Mouse (Mus musculus): ENCODE measurements around the gene Eci1.

Gene Eci1

DNA sequence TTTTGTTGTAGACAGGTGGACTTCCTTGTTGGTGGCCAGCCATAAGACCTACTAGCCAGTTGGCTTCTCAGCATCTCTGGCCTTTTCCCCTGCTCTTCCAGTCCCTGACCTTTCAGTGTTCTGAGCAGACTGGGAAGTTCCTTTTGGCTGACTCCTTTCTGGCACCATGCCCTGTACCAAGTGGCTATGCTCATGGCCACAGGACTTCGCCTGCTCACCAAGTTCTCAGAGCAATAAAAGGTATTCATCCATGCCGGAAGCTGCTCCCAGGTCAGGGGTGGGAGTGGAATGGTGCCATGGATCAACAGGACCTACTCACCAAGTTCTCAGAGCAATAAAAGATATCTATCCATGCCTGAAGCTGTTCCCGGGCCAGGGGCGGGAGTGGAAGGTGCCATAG, 46.1 kb downstream of the Eci1 start:
- no peak for DNase-seq (ENCODE audit: low read depth, low spot score)

DNA sequence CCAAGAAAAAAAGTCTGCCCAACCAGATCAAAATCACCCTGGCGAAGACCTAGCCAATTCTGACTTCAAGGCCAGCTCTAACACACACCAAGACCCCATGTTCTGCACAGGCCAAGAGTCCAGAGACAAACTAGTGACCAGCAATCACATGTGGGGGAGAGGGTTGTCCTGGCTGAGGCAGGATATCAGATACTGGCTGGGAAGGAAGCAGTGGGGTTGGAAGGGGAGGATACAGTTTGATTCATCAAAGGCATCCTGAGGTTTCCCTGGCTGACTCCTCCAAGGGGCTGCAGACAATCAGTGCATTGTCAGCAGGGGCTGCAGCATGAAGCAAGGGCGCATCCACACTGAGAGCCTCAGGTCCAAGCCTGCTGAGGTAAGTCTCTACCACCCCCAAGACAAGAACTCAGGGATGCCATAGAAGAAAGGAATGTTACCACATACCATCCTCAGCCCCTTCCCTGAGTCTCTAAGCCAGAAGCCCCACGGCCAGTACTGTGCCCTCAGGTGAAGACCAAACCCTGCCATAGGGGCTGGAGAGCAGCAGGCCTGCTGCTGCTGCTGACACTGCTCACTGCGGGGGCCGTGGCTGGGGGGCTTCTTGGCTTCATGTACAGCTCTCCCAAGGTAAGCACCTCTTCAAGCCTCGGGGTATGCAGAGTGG, 47.3 kb downstream of the Eci1 start, which contains the start of gene Bricd5:
Gene Bricd5 (plus strand): TSS at position 273 of the 664 bp plus-strand sequence.
- no peak for DNase-seq (ENCODE audit: low read depth, low spot score)

DNA sequence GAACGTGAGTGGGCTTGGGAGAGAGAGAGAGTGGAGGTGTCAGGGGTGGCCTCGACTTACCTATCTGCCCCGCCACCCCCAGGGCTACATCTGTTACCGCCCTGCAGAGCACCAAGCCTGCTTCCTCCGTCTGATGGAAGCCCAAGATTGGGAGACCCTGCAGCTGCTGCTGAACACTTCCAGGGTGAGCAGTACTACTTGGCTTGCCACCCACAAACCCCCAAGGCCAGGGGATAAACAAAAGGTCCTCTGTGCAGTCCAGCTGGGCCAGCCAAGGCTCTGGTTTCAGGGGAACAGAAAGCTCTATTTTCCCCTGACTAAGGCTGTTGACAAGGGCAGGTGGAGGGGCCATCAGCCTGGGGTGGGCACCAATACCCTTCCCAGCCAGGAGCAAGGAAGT, 48.1 kb downstream of the Eci1 start:
- DNase-seq (ENCODE audit: low read depth, low spot score), result no peak

DNA sequence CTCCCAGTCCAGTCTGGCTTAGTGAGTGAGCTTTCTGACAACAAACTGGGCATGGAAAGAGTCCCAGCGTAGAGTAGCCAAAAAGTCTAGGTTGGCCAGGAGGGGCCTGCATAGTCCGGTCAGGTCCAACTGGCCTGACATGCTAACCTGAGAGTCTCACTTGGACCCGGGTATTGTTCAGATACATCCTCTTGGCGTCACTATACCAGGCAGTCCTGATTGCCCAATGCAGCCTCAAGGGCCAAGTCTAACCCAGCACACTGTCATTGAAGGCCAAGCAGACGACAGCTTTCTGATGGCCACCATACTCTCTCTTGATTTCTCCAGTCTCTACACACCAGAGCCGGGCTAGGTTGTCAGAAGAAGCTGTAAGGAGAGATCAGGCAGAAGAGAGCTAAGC, 49.1 kb downstream of the Eci1 start:
- no peak for DNase-seq (ENCODE audit: low read depth, low spot score)

DNA sequence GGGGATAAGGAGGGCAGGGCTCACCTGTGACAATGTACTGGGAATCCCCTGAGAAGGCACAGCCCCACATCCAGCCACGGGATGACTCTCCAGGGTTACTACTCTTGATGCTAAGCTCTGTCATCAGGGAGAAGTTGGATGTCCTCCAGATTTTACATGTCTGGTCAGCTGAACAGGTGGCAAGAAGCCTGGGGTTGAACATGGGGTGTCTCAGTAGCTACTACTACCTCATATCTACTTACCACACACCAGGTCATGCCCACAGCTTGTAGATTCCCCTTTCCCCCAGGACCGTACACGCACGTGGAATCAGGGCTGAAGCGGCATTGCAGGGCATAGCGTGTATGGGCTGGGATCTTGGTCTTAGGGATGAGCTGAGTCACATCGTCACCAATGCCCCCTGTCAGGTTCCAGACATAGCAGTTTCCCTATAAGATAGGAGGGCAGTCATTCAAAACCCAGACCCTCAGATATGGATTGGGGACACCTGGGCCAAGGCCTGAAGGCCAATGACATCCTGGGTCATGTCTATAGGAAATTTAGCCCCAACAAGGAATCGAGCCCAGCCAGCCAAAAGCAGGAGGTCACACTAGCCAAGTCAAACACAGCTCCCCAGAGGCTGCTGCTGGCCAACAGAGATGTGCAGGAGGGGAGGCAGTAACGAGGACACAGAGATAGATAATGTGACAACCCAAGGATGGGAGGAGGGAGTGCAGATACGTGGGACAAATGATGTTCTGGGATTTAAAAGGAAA, 49.8 kb downstream of the Eci1 start:
- no peak for DNase-seq (ENCODE audit: low read depth, low spot score)

DNA sequence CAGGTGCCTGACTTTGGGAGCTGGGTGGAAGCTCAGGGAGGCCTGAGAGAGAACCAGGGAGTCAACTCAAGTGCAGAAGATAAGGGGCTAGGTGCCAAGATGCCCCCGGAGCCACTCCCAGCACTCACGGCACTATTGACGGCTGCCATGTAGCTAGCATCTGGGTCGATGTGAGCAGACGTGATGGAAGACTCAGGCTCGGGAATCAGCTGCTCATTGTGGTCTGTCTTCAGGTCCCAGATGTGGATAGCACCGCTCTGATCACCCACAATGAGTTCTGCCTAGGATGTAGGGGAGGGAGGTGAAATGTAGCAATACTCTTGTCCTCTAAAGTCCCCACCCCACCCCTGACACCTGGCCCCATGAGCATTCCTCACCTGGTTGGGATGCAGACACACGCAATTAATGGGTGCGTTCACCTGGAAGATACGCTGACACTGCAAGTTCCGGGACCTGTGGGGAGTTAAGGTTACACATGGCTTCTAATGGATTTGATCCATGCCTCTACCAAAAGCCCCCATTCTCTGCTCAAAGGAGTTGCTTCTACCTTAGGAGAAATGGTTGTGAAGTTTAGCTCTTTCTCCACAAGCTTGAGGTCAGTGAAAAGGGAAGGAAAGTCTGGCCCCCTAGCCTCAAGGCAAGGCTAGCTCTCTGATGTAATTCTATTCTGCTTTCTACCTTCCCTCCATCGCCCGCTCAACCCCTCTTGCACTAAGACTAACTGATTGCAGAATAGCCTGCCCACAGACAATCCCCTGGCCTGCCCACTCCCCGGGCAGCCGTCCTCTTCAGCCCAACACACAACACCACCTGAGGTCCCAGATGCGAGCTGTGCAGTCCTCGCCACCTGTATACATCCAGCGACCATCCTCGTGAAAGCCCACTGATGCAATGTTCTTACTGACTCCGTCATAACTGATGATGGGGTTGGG, 50.9 kb downstream of the Eci1 start:
- no peak for DNase-seq (ENCODE audit: low read depth, low spot score)

DNA sequence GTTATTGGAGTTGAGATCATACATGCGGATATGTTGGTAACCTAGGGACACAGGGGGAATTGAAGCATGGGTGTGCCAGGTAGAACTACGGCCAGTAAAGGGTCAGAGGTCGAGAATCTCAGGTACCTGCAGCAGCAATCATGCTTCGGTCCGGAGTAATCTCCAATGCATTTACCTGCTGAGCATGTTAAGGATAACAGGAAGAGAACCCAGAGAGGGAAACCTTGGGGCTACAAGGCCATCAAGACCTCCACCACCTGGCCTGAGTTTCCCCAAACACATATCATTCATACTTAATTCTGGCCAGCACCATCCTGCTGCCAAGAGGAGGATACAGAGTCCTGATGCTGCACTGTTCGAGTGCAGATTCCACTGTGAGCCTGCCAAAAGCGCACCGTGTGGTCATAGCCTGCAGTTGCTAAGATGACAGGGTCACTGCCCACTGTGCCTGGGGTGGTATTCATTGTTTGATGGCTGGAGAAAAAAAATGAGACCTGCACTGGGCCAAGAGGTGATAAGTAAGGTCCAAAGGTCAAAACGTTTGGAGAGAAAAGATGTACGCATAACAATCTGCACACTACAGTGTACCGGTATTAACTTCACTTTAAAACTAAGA, 51.7 kb downstream of the Eci1 start:
- peak; percentile 23 for DNase-seq (ENCODE audit: low read depth, low spot score)

DNA sequence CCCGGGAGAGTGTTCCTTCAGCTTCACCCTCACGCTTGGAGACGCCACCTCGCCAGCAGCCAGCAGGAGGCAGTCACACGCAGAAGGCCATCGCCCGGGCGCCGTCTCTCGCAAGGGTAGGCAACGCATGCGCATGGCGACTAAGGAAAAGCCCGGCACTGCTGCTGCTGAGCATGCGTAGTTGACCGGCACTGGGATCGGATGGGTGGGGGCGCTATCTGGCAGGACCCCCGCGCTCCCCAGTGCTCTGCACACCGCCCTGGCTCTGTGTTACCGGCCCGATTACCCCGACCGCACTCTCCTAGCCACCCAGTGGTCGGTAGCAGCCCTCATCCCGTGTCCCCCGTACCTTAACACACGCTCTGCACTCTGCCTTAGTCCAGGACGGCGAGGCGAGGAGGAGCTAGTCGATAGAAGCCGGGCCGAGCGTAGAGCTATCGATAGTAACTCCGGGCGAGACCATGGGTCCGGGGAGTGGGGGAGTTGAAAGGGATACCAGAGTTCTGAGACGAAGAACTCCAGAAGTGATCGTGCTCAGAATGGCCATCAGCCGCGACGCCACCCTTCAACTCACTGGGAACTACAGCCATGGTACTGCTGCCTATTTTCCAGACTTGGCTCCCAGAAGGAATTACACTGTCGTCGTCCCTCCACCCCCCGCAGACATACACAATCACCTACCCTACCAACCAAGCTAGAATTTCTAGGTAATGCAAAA, 52.4 kb downstream of the Eci1 start, which contains the start of gene Mlst8:
Gene Mlst8 (minus strand): TSS at position 416 of the 718 bp plus-strand sequence.
- DNase-seq (ENCODE audit: low read depth, low spot score), result peak; percentile 98

DNA sequence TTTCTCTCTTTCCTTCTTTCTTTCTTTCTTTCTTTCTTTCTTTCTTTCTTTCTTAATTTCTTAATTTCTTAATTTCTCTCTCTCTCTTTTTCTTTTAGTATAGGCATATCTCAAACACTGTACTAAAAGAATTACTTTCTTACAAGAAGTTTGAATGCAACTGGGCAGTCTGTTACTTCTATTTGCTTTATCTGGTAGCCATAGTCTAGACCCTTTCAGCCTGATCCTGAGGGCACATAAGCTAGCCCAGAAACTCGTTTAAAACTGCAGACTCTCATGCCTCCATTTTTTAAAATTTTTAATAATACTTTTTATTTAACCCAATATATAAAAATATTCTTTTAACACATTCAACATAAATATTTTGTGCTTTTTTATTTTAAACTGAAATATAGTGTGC, 53.0 kb downstream of the Eci1 start:
- DNase-seq (ENCODE audit: low read depth, low spot score), result no peak

DNA sequence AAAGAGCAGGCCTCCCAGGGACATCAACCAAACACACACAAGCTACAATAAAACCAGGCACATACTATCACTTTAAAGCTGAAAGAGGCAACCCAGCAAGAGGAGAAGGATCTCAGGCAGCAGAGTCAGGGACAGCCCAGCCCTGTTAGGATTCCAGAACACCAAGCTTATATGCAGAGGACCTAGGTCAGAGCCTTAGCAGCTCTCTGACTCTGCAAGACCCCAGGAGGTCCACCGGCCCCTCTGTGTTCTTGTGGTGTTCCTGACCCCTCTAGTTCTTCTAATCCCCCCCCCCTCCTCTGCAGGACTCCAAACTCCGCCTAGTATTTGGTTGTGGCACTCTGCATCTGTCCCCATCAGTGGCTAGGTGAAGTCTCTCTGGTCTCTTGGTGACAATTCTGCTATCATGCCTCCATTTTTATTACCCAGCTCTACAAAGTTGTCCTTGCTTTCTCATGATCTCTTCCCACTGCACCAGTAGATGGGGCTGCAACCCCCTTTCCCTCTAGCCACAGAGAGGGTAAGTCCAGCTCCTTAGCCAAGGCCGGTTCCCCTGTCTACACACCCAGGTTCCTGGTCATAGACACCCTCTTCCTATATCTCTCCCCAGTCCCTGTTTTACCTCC, 53.9 kb downstream of the Eci1 start:
- DNase-seq (ENCODE audit: low read depth, low spot score), result no peak

DNA sequence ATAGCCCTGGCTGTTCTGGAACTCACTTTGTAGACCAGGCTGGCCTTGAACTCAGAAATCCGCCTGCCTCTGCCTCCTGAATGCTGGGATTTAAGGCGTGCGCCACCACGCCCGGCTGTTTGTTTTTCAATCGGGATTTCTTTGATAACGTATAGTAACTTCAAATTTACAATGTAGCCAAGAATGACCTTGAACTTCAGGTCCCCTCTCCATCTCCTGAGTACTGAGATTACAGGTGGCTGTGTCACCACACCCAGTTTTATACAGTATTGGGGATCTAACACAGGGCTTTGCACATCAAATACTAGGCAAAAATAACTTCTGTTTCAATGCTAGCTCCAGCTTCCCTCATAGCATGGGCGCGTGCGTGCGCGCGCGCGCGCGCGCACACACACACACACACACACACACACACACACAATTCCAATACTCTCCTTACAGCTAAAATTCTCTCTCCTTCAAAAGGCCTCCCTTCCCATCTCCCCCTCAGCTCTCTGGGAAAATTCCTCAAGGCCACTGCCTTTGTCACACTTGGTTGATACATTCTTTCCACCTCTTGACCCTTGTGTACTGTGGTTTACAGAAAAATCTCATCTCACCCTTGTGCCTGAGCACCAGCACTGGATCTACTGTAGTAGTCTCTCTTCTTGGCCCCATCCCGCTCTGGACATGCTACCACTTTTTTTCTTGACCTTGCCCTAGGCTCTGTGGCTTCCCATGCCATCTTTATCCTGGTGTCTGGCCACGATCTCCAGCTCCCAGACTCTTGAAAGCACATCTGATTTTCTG, 54.8 kb downstream of the Eci1 start:
- no peak for DNase-seq (ENCODE audit: low read depth, low spot score)

DNA sequence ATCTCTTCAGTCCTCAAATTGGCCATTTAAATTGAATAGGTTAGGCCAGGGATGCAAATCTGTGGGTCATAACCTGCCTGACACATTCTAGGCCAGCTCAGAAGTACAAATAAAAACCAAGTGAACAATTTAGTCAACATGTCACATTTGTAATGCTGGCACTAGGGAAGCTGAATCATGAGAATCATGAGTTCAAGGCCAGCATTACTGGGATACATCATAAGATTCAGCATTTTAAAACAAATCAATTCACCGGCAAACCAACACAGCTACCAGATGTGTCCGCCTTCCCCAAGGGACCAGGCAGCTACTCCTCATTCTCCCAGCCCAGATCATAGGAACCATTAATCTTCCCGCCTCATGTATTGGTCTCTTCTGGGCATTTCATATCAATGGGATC, 57.1 kb downstream of the Eci1 start:
- no peak for DNase-seq (ENCODE audit: low read depth, low spot score)

DNA sequence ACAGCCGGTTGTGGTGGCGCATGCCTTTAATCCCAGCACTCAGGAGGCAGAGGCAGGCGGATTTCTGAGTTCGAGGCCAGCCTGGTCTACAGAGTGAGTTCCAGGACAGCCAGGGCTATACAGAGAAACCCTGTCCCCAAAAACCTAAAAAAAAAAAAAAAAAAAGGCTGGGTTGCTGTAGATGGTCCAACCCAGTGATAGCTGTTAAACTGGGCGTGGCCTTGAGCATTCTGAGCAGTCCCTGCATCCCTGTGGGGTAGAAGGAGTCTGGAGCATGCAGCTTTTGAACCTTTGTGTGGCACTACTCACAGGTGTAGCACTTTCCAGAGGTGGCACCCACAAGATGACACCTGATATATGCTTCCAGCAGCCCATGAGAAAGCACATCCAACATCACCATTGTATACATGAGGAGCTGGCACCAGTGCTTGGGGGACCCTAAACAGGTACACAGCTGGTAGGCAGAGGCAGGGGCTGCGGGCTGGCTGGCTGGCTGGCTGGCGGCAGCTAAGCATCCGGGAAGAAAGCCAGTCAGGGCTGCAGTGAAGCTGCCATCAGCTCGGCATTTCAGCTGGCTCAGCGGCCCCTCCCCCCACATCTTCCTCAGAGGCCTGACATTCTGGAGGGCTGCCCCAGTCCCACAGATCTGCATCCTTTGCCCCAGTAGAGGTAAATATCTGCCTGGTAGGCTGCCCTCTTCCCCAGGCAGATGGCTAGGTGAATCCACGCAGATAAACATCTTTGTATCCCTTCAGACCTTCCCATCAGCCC, 58.8 kb downstream of the Eci1 start:
- DNase-seq (ENCODE audit: low read depth, low spot score), result peak; percentile 29

DNA sequence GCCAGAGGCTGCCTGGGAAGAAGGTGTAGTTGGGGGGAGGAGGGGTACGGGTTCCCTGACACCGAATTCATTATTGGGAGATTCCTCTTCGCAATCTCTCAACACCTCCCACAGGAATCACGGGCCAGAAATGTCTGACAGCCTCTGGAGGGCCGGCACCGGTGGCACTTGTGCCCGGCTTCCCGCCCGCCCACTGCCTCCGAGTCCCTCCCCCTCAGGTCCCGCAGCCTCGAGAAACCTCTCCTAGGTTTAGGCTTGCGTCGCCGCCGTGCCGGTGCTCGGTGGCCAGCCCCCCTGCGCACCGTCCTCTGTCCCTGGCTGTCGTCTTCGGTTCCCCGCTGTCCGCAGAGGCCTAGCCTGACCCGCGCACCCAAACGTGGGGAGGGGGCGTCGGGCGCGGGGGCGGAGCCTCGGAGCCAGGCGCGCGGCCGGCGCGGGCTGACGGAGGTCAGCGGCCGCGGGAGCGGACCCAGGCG, 61.8 kb downstream of the Eci1 start, which contains the start of gene Caskin1:
Gene Caskin1 (plus strand): TSS at position 416 of the 476 bp plus-strand sequence.
- peak; percentile 35 for DNase-seq (ENCODE audit: low read depth, low spot score)

DNA sequence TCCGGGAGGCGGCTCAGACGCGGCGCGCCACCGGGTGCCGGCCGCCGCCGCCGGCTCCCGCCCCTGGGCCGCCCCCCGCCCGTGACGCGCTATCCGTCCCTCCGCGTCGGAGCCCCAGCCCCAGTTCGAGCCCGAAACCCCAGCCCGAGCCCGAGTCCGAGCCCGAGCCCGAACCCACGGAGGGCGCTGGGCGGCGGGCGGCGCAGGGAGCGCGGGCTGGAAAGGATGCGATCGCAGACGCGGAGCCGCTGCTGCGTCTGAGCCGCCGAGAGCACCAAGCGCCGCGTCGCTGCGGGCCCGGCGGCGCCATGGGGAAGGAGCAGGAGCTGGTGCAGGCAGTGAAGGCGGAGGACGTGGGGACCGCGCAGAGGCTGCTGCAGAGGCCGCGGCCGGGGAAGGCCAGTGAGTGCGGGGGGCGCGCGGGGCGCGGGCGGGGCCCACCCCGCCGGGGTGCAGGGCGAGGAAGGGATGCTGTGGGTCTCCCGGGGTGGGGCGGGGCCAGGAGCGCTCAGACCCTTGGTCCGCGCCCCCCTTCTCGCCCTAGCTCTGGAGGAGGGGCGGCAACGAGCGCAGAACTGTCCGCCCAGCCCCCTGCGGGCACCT, 62.3 kb downstream of the Eci1 start:
- DNase-seq (ENCODE audit: low read depth, low spot score), result peak; percentile 57

All from CD4-positive, CD25-positive, alpha-beta regulatory T cell, adult 2 months (primary cell).